Mouse (Mus musculus): ENCODE data around the gene Copb2. TPM values are rescaled to one million over a fixed set of nuclear protein-coding genes. Genes with fewer than 3 reads are reported as not detected.
A peak's percentile ranks its signal among the peaks of the same experiment; 100 is the strongest.

Copb2 gene
- polyA plus RNA-seq, 1 experiment from 2014 or later = 161 TPM

GRCm38 (mm10) chr9:98535763-98536162, 27.8 kb upstream of the Copb2 start:
- ATAC-seq (replicated peaks; ENCODE audit: low FRiP score) (no peak), DNase-seq (ENCODE audit: low spot score) (no peak)
- no peak overlapping the region for H3K27ac ChIP-seq (ENCODE audit: low read depth, low read length)
- H3K4me3 ChIP-seq (ENCODE audit: low read depth, low read length) = no peak overlapping the region
- no peaks in the 10 kb centered on the region for H3K4me1 ChIP-seq (replicated peaks; ENCODE audit: control insufficient read depth, insufficient read depth, low read length)
- H3K9me3 ChIP-seq (ENCODE audit: control insufficient read depth, low read length) = no peaks in the 10 kb centered on the region
- no peaks in the 10 kb centered on the region for H3K27me3 ChIP-seq (ENCODE audit: control insufficient read depth, insufficient read depth, low read length)
- H3K9ac ChIP-seq (ENCODE audit: low read length) = no peak overlapping the region
- no peak overlapping the region for H3K4me2 ChIP-seq (ENCODE audit: low read depth, low read length, severe bottlenecking)
- no peaks in the 10 kb centered on the region for H3K36me3 ChIP-seq (ENCODE audit: control insufficient read depth, insufficient read depth, low read length)

DNA sequence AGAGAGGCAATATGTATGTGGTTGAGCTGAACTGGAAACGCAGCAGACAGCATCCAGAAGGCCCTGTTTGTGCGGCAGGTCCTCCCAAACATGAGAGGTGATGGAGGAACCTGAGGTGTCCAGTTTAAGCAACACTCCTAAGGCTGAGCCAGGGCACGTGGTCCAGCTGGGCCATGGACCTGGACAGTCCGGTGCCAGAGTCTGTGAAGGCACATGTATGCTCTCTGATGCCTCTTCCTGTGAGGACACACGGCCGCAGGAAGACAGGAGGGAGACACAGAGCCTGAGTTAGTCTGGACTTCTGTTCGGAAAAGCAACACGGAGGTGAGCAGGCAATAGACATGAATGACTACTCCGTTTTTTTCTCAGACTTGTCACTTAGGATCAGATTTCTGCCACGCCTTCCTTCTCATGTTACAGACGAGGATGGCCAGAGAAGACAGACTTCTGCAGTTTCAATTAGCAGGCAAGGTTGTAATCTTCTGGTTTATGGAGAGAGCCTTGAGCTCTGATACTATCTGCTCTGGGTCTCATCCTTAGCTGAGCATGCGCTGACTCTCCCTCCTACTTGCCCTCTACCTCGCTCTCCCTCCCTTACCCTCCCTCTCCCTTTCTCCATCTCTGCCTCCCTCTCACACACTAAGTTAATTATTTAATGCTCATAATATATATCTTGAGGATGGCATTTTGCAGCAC, 25.4 kb upstream of the Copb2 start:
- H3K4me2 ChIP-seq (ENCODE audit: low read depth, low read length, severe bottlenecking) = no peak overlapping the region
- DNase-seq (ENCODE audit: low spot score) (no peak), ATAC-seq (replicated peaks; ENCODE audit: low FRiP score) (peak; percentile 24; the same call in 1 of the 2 replicates)
- H3K27me3 ChIP-seq (ENCODE audit: control insufficient read depth, insufficient read depth, low read length) = no peaks in the 10 kb centered on the region
- 52% methylated on average over 13 of the region's 13 CpGs for WGBS
- H3K9me3 ChIP-seq (ENCODE audit: control insufficient read depth, low read length) = no peaks in the 10 kb centered on the region
- no peaks in the 10 kb centered on the region for H3K4me1 ChIP-seq (replicated peaks; ENCODE audit: control insufficient read depth, insufficient read depth, low read length)
- no peaks in the 10 kb centered on the region for H3K36me3 ChIP-seq (ENCODE audit: control insufficient read depth, insufficient read depth, low read length)
- no peak overlapping the region for H3K9ac ChIP-seq (ENCODE audit: low read length)
- H3K4me3 ChIP-seq (ENCODE audit: low read depth, low read length) = no peak overlapping the region
- no peak overlapping the region for H3K27ac ChIP-seq (ENCODE audit: low read depth, low read length)

DNA sequence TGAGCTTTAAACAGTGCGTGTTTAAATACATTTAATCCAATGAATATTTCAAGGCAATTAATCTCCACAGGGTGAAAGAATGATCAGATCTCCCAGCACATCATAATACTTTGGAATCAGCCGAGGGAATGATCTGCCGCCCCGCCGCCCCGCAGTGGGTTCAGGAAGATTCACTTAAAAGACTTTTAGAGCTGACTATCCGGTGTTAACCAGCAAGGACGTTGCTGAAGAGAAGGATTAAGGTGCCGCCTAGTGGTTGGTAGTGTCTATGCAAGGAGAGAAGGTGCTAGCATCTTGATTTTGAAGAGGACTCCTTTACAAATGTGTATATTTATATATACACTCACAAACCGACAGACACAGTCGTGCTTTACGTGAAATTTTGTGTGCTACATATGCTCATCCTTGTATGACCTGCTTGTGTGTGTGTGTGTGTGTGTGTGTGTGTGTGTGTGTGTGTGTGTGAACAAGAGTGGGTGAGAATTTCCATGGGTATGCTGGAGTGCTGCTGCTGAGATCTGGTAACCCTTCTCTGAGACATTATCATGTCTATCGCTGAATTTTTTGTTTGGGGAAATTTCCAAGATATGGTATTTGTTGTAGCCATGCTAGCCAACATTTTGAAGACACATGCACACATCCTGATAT, 24.7 kb upstream of the Copb2 start:
- WGBS = 8% methylated on average over 13 of the region's 13 CpGs
- Histone ChIP-seq H3K4me2 (ENCODE audit: low read depth, low read length, severe bottlenecking) (no peak overlapping the region), H3K27me3 (ENCODE audit: control insufficient read depth, insufficient read depth, low read length) (no peaks in the 10 kb centered on the region), H3K27ac (ENCODE audit: low read depth, low read length) (no peak overlapping the region), H3K36me3 (ENCODE audit: control insufficient read depth, insufficient read depth, low read length) (no peaks in the 10 kb centered on the region), H3K4me3 (ENCODE audit: low read depth, low read length) (no peak overlapping the region), H3K9ac (ENCODE audit: low read length) (no peak overlapping the region), H3K9me3 (ENCODE audit: control insufficient read depth, low read length) (no peaks in the 10 kb centered on the region), H3K4me1 (replicated peaks; ENCODE audit: control insufficient read depth, insufficient read depth, low read length) (no peaks in the 10 kb centered on the region)
- DNase-seq (ENCODE audit: low spot score) = peak; percentile 69
- peak; percentile 73 for ATAC-seq (replicated peaks; ENCODE audit: low FRiP score)

DNA sequence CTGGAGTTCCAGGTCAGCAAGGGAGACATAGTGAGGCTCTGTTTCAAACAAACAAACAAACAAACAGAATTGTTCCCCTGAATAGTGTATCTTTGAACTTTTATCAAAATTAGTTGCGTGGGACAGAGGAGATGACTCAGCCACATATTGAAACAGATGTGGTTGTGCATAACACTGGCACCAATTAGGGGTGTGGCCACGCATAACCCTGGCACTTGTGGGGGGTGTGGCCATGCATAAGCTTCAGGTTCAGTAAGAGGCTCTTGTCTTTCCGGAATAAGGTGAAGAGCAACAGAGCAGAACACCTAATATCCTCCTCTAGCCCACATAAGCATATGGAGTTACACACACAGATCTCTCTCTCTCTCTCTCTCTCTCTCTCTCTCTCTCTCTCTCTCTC, 19.5 kb upstream of the Copb2 start:
- H3K4me2 ChIP-seq (ENCODE audit: low read depth, low read length, severe bottlenecking) = no peak overlapping the region
- H3K4me3 ChIP-seq (ENCODE audit: low read depth, low read length) = no peak overlapping the region
- DNase-seq (ENCODE audit: low spot score) = no peak
- ATAC-seq (replicated peaks; ENCODE audit: low FRiP score) = no peak
- H3K4me1 ChIP-seq (replicated peaks; ENCODE audit: control insufficient read depth, insufficient read depth, low read length) = no peaks in the 10 kb centered on the region
- no peak overlapping the region for H3K9ac ChIP-seq (ENCODE audit: low read length)
- no peaks in the 10 kb centered on the region for H3K9me3 ChIP-seq (ENCODE audit: control insufficient read depth, low read length)
- no peaks in the 10 kb centered on the region for H3K27me3 ChIP-seq (ENCODE audit: control insufficient read depth, insufficient read depth, low read length)
- no peaks in the 10 kb centered on the region for H3K36me3 ChIP-seq (ENCODE audit: control insufficient read depth, insufficient read depth, low read length)
- no peak overlapping the region for H3K27ac ChIP-seq (ENCODE audit: low read depth, low read length)
- WGBS = 79% methylated on average over 3 of the region's 3 CpGs

GRCm38 (mm10) chr9:98583852-98584251, 20.3 kb downstream of the Copb2 start:
- H3K4me3 ChIP-seq (ENCODE audit: low read depth, low read length) = no peak overlapping the region
- DNase-seq (ENCODE audit: low spot score) (no peak), ATAC-seq (replicated peaks; ENCODE audit: low FRiP score) (no peak)
- no peak overlapping the region for H3K9ac ChIP-seq (ENCODE audit: low read length)
- H3K4me2 ChIP-seq (ENCODE audit: low read depth, low read length, severe bottlenecking) = no peak overlapping the region
- WGBS = 94% methylated on average over 4 of the region's 4 CpGs
- H3K27ac ChIP-seq (ENCODE audit: low read depth, low read length) = no peak overlapping the region
- peaks cover 14% of the 10 kb centered on the region; the same call in 1 of the 2 replicates for H3K36me3 ChIP-seq (ENCODE audit: control insufficient read depth, insufficient read depth, low read length)
- no peaks in the 10 kb centered on the region for H3K9me3 ChIP-seq (ENCODE audit: control insufficient read depth, low read length)
- no peaks in the 10 kb centered on the region for H3K4me1 ChIP-seq (replicated peaks; ENCODE audit: control insufficient read depth, insufficient read depth, low read length)
- no peaks in the 10 kb centered on the region for H3K27me3 ChIP-seq (ENCODE audit: control insufficient read depth, insufficient read depth, low read length)

DNA sequence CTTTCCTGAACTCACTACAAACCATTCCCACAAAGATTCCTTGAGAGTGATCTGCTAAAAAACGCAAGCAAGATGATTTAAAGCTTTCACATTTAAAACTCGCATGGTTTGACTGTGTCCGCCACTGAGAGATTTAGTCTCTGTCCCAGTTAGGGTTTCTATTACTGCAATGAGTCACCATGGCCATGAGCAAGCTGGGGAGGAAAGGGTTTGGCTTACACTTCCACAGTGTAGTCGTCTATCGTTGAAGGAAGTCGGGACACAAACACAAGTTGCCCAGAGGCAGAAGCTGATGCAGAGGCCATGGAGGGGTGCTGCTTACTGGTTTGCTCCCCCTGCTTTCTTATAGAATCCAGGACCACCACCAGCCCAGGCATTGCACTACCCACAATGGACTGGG, 36.6 kb downstream of the Copb2 start:
- Histone ChIP-seq H3K4me1 (replicated peaks; ENCODE audit: control insufficient read depth, insufficient read depth, low read length) (no peaks in the 10 kb centered on the region; the same call in 1 of the 2 replicates), H3K9me3 (ENCODE audit: control insufficient read depth, low read length) (no peaks in the 10 kb centered on the region), H3K27me3 (ENCODE audit: control insufficient read depth, insufficient read depth, low read length) (no peaks in the 10 kb centered on the region), H3K4me3 (ENCODE audit: low read depth, low read length) (no peak overlapping the region), H3K36me3 (ENCODE audit: control insufficient read depth, insufficient read depth, low read length) (no peaks in the 10 kb centered on the region; the same call in 1 of the 2 replicates), H3K27ac (ENCODE audit: low read depth, low read length) (no peak overlapping the region), H3K9ac (ENCODE audit: low read length) (no peak overlapping the region), H3K4me2 (ENCODE audit: low read depth, low read length, severe bottlenecking) (no peak overlapping the region)
- DNase-seq (ENCODE audit: low spot score) (no peak), ATAC-seq (replicated peaks; ENCODE audit: low FRiP score) (no peak)
- WGBS = 85% methylated on average over 6 of the region's 6 CpGs

DNA sequence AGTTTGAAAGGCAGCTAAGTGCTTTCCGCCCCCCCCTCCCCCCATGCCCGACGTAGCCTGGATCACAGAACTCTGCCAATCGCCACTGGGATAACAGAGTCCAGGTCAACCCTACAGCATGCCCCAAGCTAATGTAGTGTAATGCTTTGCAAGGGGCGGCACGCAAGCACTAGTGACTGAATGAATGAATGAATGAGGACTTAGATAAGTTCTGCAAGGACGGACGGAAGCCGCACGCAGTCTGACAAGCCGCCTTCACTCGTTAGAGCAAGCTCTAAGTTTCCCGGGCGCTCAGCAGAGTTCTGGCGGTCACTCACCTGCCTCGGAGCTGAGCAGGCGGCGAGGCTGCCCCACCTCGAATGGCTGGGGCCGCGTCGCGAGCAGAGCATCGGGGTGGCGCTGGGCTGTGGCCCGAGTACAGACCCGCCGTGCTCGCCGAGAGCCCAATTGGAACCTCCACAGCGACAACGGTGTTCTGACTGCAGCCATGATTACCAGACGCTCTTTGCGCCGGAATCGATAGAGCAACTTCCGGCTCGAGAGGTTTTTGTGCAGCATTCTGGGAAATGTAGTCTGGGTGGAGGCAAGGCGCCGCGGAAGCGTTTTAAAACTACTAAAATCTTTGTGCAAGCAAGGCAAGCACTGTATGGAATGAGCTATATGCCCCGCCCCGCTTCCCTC, 37.8 kb downstream of the Copb2 start, which contains the start of gene Mrps22:
Gene Mrps22 (minus strand): TSS at position 505 of the 681 bp plus-strand sequence.
- WGBS = under 1% methylated on average over 44 of the region's 44 CpGs
- no peak within 1 kb of the TSS for H3K27ac ChIP-seq (ENCODE audit: low read depth, low read length)

GRCm38 (mm10) chr9:98601837-98602359, 38.4 kb downstream of the Copb2 start:
- Histone ChIP-seq H3K9me3 (ENCODE audit: control insufficient read depth, low read length) (no peaks in the 10 kb centered on the region), H3K4me3 (ENCODE audit: low read depth, low read length) (peak overlapping the region; percentile 87), H3K4me1 (replicated peaks; ENCODE audit: control insufficient read depth, insufficient read depth, low read length) (no peaks in the 10 kb centered on the region; the same call in 1 of the 2 replicates), H3K4me2 (ENCODE audit: low read depth, low read length, severe bottlenecking) (peak overlapping the region; percentile 51), H3K27me3 (ENCODE audit: control insufficient read depth, insufficient read depth, low read length) (no peaks in the 10 kb centered on the region), H3K9ac (ENCODE audit: low read length) (peak overlapping the region; percentile 75), H3K36me3 (ENCODE audit: control insufficient read depth, insufficient read depth, low read length) (no peaks in the 10 kb centered on the region; the same call in 1 of the 2 replicates), H3K27ac (ENCODE audit: low read depth, low read length) (no peak overlapping the region)
- no peak; the same call in 1 of the 2 replicates for ATAC-seq (replicated peaks; ENCODE audit: low FRiP score)
- 53% methylated on average over 11 of the region's 11 CpGs for WGBS
- no peak for DNase-seq (ENCODE audit: low spot score)

More for the DNA sequence above, 37.8 kb downstream of the Copb2 start, which contains the start of gene Mrps22:
- DNase-seq (ENCODE audit: low spot score) (peak; percentile 85), ATAC-seq (replicated peaks; ENCODE audit: low FRiP score) (peak; percentile 94)
- peak within 1 kb of the TSS; percentile 75 for H3K9ac ChIP-seq (ENCODE audit: low read length)
- no peaks in the 10 kb centered on the region; the same call in 1 of the 2 replicates for H3K4me1 ChIP-seq (replicated peaks; ENCODE audit: control insufficient read depth, insufficient read depth, low read length)
- H3K36me3 ChIP-seq (ENCODE audit: control insufficient read depth, insufficient read depth, low read length) = no peaks in the 10 kb centered on the region; the same call in 1 of the 2 replicates
- H3K27me3 ChIP-seq (ENCODE audit: control insufficient read depth, insufficient read depth, low read length) = no peaks in the 10 kb centered on the region
- peak within 1 kb of the TSS; percentile 87 for H3K4me3 ChIP-seq (ENCODE audit: low read depth, low read length)
- no peaks in the 10 kb centered on the region for H3K9me3 ChIP-seq (ENCODE audit: control insufficient read depth, low read length)
- peak within 1 kb of the TSS; percentile 74 for H3K4me2 ChIP-seq (ENCODE audit: low read depth, low read length, severe bottlenecking)
